Mouse (Mus musculus): ENCODE results near the gene Tfr2.

DNA sequence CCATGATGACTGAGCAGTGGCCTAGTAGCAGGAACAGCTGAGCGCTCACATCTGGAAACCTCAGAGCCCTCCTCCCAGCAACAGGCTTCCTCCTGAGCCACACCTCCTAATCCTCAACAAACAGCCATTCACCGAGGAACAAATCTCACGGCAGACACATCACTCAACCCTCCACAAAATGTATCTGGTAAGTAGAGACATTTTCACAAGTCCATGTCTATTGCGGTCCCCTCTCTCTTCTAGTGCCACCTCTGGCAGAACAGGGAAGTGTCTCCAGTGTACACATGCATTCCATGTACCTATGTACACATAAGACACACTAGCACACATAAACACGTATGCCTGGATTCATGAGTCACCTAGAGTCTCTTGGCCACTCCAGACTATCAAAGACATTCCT is 18.5 kb upstream of the Tfr2 start:
- TF ChIP-seq POLR2A (IDR thresholded peaks at IDR 0.05; ENCODE audit: borderline replicate concordance, low read depth, low read length) (no peak), CTCF (IDR thresholded peaks at IDR 0.05; ENCODE audit: low read depth, low read length) (no peak)
